Mouse (Mus musculus): ENCODE results near the gene Phf24. TPM values are rescaled to one million over a fixed set of nuclear protein-coding genes. Genes with fewer than 3 reads are reported as not detected.

The Phf24 gene
- polyA plus RNA-seq (2016; fragmentation: Nextera tagmentation; extraction: Ambion mirVana) = 1.6 and 2.1 TPM in 2 replicates

- no peaks in the 10 kb centered on the region for H3K36me3 ChIP-seq
- H3K9me3 ChIP-seq (replicated peaks) = no peaks in the 10 kb centered on the region
- H3K4me1 ChIP-seq = peaks cover 12% of the 10 kb centered on the region
- 7% methylated on average over 87 of the region's 90 CpGs for WGBS
- peak within 1 kb of the TSS; percentile 73 for H3K4me3 ChIP-seq
- H3K27me3 ChIP-seq (ENCODE audit: low read depth, poor library complexity, severe bottlenecking) = peaks cover 55% of the 10 kb centered on the region
- H3K27ac ChIP-seq (replicated peaks) = peak within 1 kb of the TSS; percentile 79
- DNase-seq (ENCODE audit: low spot score) = peak; percentile 54
These were observed at the start of gene Phf24 for GRCm38 (mm10) chr4:42916617-42917401. Gene Phf24 (plus strand): TSS chr4:42916660.

DNA sequence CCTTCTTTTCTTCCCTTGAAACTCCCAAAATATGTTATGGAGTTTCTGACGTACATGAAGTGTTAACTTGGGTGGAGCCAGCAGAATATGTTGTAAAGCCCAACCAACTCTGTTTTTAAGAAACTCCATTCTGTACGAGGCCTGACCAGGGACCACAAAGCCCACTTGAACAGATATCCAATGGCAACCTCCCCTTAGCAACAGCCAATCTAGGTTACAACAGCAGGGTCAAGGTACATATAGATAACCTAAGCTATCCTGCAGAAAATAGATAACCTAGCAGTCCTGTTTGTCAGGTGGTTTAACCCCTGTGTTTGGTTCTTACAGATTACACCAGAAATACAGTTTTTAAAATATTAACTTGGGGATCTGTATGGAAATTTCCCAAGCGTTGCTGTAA is 49.1 kb upstream of the Phf24 start:
- Histone ChIP-seq H3K9me3 (replicated peaks) (no peaks in the 10 kb centered on the region), H3K4me1 (no peaks in the 10 kb centered on the region), H3K4me3 (no peak overlapping the region), H3K27ac (replicated peaks) (no peak overlapping the region), H3K27me3 (ENCODE audit: low read depth, poor library complexity, severe bottlenecking) (no peaks in the 10 kb centered on the region), H3K36me3 (no peaks in the 10 kb centered on the region)
- DNase-seq (ENCODE audit: low spot score) = no peak
- 91% methylated on average over 3 of the region's 3 CpGs for WGBS

DNA sequence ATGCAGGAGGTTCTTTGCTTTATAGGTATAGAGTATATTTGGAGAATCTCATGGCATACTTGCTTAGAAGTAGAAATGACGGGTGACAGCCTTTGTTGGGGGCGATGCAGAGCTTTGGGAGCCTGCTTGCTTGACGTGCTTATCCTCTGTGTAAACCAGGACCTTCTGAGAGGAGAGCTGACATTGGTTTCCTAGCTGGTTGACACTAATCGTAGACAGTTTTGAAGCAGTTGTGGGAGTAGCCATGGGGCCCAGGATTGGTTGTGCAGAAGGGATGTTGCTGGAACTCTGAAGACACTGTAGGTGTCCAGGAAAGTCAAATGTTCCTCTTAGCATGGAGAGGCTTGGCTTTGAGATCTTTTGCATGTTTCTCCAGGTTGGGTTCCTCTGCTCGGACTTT is 48.3 kb upstream of the Phf24 start:
- Histone ChIP-seq H3K9me3 (replicated peaks) (no peaks in the 10 kb centered on the region), H3K36me3 (no peaks in the 10 kb centered on the region), H3K27ac (replicated peaks) (no peak overlapping the region), H3K4me1 (no peaks in the 10 kb centered on the region), H3K4me3 (no peak overlapping the region), H3K27me3 (ENCODE audit: low read depth, poor library complexity, severe bottlenecking) (no peaks in the 10 kb centered on the region)
- DNase-seq (ENCODE audit: low spot score) = no peak
- 85% methylated on average over 5 of the region's 5 CpGs for WGBS

GRCm38 (mm10) chr4:42870748-42871147 is 45.7 kb upstream of the Phf24 start:
- WGBS = 84% methylated on average over 5 of the region's 5 CpGs
- Histone ChIP-seq H3K27ac (replicated peaks) (no peak overlapping the region), H3K4me3 (no peak overlapping the region), H3K9me3 (replicated peaks) (no peaks in the 10 kb centered on the region), H3K4me1 (no peaks in the 10 kb centered on the region), H3K36me3 (no peaks in the 10 kb centered on the region), H3K27me3 (ENCODE audit: low read depth, poor library complexity, severe bottlenecking) (no peaks in the 10 kb centered on the region)
- no peak for DNase-seq (ENCODE audit: low spot score)

DNA sequence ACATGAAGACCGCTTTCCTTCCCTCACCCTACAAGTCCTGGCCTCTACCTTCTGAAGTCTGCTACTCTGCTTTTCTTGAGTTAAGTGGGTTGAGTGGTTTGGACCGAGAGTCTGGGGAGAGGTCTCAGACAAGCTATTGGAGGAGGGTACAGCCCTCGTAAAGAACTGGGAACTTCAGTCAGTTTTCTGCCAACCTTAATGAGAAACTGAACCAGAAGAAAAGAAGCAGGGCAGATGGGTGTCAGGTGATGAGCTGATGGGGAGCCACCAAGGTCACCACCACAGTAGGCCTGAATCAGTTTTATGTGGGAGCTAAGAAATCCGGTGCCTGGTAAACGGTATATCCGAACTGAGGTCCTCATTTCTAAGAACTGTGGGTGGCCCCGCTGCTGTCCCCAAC is 44.3 kb upstream of the Phf24 start:
- no peaks in the 10 kb centered on the region for H3K36me3 ChIP-seq
- H3K4me1 ChIP-seq = no peaks in the 10 kb centered on the region
- no peak for DNase-seq (ENCODE audit: low spot score)
- no peak overlapping the region for H3K4me3 ChIP-seq
- H3K27me3 ChIP-seq (ENCODE audit: low read depth, poor library complexity, severe bottlenecking) = no peaks in the 10 kb centered on the region
- H3K9me3 ChIP-seq (replicated peaks) = no peaks in the 10 kb centered on the region
- WGBS = 91% methylated on average over 7 of the region's 7 CpGs
- H3K27ac ChIP-seq (replicated peaks) = no peak overlapping the region

GRCm38 (mm10) chr4:42872746-42873435 is 43.6 kb upstream of the Phf24 start:
- no peaks in the 10 kb centered on the region for H3K27me3 ChIP-seq (ENCODE audit: low read depth, poor library complexity, severe bottlenecking)
- H3K4me3 ChIP-seq = no peak overlapping the region
- H3K36me3 ChIP-seq = no peaks in the 10 kb centered on the region
- 87% methylated on average over 16 of the region's 16 CpGs for WGBS
- no peak overlapping the region for H3K27ac ChIP-seq (replicated peaks)
- no peak for DNase-seq (ENCODE audit: low spot score)
- no peaks in the 10 kb centered on the region for H3K9me3 ChIP-seq (replicated peaks)
- no peaks in the 10 kb centered on the region for H3K4me1 ChIP-seq

DNA sequence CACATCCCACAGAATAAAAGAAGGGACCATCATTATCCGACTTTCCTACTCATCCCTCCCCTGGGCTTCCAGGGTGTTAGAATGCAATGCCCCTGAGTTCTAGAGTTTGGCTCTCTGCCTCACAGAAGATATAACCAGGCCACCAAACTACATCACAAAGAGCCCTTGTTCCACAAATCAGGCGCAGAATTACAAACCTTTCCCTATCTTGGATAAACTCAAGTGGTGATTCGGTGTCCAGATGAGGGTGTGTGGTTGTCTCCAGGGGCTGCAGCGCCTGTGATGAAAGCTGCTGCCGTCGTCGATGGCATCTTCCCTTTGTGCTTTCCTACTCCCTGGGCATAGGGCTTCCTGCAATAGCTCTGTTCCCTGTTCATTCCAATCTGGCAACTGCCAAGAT is 42.3 kb upstream of the Phf24 start, which contains the start of gene Fam205c:
Gene Fam205c (minus strand): TSS at position 101 of the 400 bp plus-strand sequence.
- Histone ChIP-seq H3K27me3 (ENCODE audit: low read depth, poor library complexity, severe bottlenecking) (no peaks in the 10 kb centered on the region), H3K4me3 (no peak within 1 kb of the TSS), H3K9me3 (replicated peaks) (no peaks in the 10 kb centered on the region), H3K36me3 (no peaks in the 10 kb centered on the region), H3K27ac (replicated peaks) (no peak within 1 kb of the TSS), H3K4me1 (no peaks in the 10 kb centered on the region)
- DNase-seq (ENCODE audit: low spot score) = no peak
- 91% methylated on average over 7 of the region's 7 CpGs for WGBS

DNA sequence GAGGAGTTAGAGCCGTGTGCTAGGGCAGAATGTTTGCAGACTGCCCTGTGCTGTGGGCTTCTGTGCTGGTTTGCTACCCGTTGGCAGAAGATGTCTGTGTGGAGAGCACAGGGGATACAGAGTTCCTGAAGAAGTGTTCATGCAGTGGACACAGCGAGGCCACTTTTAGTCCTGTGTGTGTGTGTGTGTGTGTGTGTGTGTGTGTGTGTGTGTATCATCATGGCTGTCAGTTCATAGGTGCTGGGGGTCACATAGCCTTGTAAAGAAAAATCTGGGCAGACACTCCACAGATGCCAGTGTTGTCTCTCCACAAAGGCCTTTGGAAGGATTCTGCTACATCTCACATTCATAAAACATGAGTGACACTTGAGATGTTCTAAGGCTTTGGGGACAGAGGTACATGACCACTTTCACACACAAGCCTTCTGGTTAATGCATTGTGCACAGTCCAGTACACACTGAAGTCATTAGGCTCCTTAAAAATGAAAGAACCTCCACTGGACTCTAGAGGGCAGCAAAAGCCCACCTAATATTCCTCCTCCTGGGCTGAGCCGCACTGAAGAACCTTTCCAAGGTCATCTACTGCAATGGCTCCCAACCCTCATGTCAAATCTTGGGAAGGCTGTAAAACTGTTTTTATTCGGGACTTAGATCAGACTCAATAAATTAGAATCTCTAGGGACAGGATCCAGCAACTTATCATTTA is 39.7 kb upstream of the Phf24 start:
- H3K9me3 ChIP-seq (replicated peaks) = no peaks in the 10 kb centered on the region
- 45% methylated on average over 5 of the region's 5 CpGs for WGBS
- H3K36me3 ChIP-seq = no peaks in the 10 kb centered on the region
- H3K4me1 ChIP-seq = no peaks in the 10 kb centered on the region
- no peaks in the 10 kb centered on the region for H3K27me3 ChIP-seq (ENCODE audit: low read depth, poor library complexity, severe bottlenecking)
- H3K4me3 ChIP-seq = no peak overlapping the region
- peak; percentile 62 for DNase-seq (ENCODE audit: low spot score)
- no peak overlapping the region for H3K27ac ChIP-seq (replicated peaks)

DNA sequence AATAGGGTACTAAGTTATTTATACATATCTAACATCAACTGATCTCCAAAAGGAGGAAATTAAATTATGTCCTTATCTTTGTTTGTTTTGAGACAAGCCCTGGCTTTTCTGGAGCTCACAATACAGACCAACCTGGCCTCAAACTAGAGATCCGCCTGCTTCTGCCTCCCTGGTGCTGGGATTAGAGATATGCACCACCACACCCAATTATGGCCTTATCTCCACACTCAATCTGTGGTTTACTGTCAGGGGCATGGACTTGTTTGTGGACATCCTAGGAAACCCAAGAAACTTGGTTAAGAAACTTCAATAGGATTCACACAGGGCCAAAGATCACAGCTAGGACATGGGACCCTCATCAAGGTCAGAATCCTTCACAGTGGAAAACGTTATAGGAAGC is 38.8 kb upstream of the Phf24 start:
- 83% methylated on average over 2 of the region's 2 CpGs for WGBS
- no peaks in the 10 kb centered on the region for H3K4me1 ChIP-seq
- H3K4me3 ChIP-seq = no peak overlapping the region

DNA sequence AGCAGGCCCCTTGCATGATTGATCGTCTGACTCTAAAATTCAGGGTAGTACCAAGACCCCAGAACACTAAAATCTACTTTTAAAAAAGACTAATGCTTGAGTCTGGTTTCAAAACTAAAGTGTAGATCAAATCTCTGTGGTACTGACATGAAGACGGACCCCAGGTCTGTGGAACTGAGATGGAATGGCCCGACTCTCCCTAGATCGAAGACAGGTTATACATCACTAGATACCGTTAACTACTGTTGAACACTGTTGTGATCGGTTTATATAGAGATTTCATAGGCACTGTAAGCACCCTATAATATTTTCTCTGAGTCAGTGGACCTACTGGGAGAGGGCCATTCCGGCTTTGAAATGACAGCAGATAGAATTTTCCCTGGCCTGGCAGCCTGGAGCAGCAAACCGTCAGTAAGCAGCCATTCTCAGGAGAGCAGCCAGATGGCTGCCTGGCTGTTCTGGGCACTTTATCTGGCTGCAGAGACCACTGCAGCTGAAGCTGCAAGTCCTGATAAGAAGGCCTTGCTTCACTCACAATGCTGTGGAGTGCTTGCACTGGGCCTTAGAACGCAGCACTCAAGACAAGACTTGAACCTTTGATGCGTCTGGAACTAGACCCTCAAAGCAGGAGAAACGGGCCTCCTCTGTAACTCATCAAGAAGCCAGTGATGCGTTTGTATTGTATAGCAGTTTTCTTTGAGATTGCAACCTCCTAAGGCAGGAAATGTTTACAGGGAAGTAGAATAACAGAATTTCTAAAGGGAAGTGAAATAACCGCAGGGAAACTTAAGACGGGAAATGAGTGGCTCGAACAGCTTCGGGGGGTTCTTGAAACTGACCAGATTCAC is 36.4 kb upstream of the Phf24 start:
- no peak overlapping the region for H3K4me3 ChIP-seq
- H3K27ac ChIP-seq (replicated peaks) = no peak overlapping the region
- H3K27me3 ChIP-seq (ENCODE audit: low read depth, poor library complexity, severe bottlenecking) = no peaks in the 10 kb centered on the region
- no peaks in the 10 kb centered on the region for H3K36me3 ChIP-seq
- no peak for DNase-seq (ENCODE audit: low spot score)
- 85% methylated on average over 16 of the region's 16 CpGs for WGBS
- no peaks in the 10 kb centered on the region for H3K4me1 ChIP-seq
- H3K9me3 ChIP-seq (replicated peaks) = no peaks in the 10 kb centered on the region

More for the DNA sequence above, 38.8 kb upstream of the Phf24 start:
- DNase-seq (ENCODE audit: low spot score) = no peak
- H3K9me3 ChIP-seq (replicated peaks) = no peaks in the 10 kb centered on the region
- no peaks in the 10 kb centered on the region for H3K36me3 ChIP-seq
- no peak overlapping the region for H3K27ac ChIP-seq (replicated peaks)
- no peaks in the 10 kb centered on the region for H3K27me3 ChIP-seq (ENCODE audit: low read depth, poor library complexity, severe bottlenecking)

DNA sequence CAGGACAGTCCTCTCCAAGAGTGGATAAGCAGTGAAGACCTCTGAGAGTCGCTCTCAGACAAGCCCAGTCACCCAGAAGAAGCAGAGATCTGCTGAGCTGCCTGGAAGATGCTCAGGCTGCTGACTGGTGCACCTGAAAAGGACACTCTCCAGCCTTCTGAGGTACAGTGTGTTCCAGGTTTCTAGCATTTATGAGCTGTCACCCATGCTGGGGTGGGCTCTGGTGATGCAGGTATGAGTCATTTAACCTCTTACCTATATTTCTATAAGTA is 35.8 kb upstream of the Phf24 start:
- 63% methylated on average over 1 of the region's 1 CpGs for WGBS
- Histone ChIP-seq H3K27ac (replicated peaks) (no peak overlapping the region), H3K4me1 (no peaks in the 10 kb centered on the region), H3K36me3 (no peaks in the 10 kb centered on the region), H3K4me3 (no peak overlapping the region), H3K9me3 (replicated peaks) (no peaks in the 10 kb centered on the region), H3K27me3 (ENCODE audit: low read depth, poor library complexity, severe bottlenecking) (no peaks in the 10 kb centered on the region)
- no peak for DNase-seq (ENCODE audit: low spot score)

DNA sequence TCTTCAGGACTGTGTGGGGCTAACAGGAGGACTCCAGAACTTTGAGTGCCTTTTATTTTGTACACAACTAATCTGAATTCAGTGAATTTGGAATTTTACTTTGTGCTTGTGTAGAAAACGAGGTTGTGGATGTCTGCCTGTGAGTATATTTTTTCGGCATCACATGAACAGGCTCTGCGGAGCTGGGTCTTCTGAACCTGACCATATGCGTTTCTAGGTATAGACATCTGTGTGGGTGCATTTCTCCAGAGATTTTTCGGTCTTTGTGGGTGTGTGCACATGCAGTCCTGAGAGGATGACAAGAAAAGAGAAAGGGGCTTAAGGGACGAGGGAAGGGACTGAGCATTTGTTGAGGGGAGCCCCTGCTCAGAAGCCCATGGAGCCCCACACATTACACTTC is 29.5 kb upstream of the Phf24 start:
- H3K9me3 ChIP-seq (replicated peaks) = no peaks in the 10 kb centered on the region

More for the DNA sequence above, 29.5 kb upstream of the Phf24 start:
- 89% methylated on average over 6 of the region's 6 CpGs for WGBS
- no peak overlapping the region for H3K4me3 ChIP-seq
- H3K36me3 ChIP-seq = no peaks in the 10 kb centered on the region
- H3K27ac ChIP-seq (replicated peaks) = no peak overlapping the region
- no peaks in the 10 kb centered on the region for H3K4me1 ChIP-seq
- DNase-seq (ENCODE audit: low spot score) = no peak
- H3K27me3 ChIP-seq (ENCODE audit: low read depth, poor library complexity, severe bottlenecking) = no peaks in the 10 kb centered on the region

Measured in midbrain, embryonic 10.5 days (tissue).